Mouse (Mus musculus): ENCODE measurements around the gene Fbxw22. TPM values are rescaled to one million over a fixed set of nuclear protein-coding genes. Genes with fewer than 3 reads are reported as not detected.

Fbxw22 gene
- polyA plus RNA-seq (2017; shearing (Covaris generic)), result not detected

GRCm38 (mm10) chr9:109404196-109404595 lies at the start of gene Fbxw22:
Gene Fbxw22 (minus strand): TSS chr9:109404296.

GRCm38 (mm10) chr9:109449040-109449439 lies 44.9 kb upstream of the Fbxw22 start, which contains the start of gene Fbxw16:
Gene Fbxw16 (minus strand): TSS chr9:109449140.

GRCm38 (mm10) chr9:109339559-109339958 lies 64.5 kb downstream of the Fbxw22 start, which contains the start of gene Fbxw28:
Gene Fbxw28 (minus strand): TSS chr9:109339659.

Other genes with a start within 250 kb of the Fbxw22 start
- not detected for gene Fbxw21, start 242.3 kb downstream of the Fbxw22 start, polyA plus RNA-seq (2017; shearing (Covaris generic))
- gene Fbxw13, start 208.3 kb downstream of the Fbxw22 start, polyA plus RNA-seq (2017; shearing (Covaris generic)), result not detected
- gene Fbxw20, start 169.5 kb downstream of the Fbxw22 start, polyA plus RNA-seq (2017; shearing (Covaris generic)), result 0.07 TPM
- not detected for gene Fbxw14, start 116.6 kb downstream of the Fbxw22 start, polyA plus RNA-seq (2017; shearing (Covaris generic))
- not detected for gene Fbxw28, start 64.6 kb downstream of the Fbxw22 start, polyA plus RNA-seq (2017; shearing (Covaris generic))
- not detected for gene Fbxw16, start 44.8 kb upstream of the Fbxw22 start, polyA plus RNA-seq (2017; shearing (Covaris generic))
- gene Fbxw19, start 91.6 kb upstream of the Fbxw22 start, polyA plus RNA-seq (2017; shearing (Covaris generic)), result not detected
- not detected for gene Fbxw15, start 164.0 kb upstream of the Fbxw22 start, polyA plus RNA-seq (2017; shearing (Covaris generic))
- gene Fbxw24, start 221.8 kb upstream of the Fbxw22 start, polyA plus RNA-seq (2017; shearing (Covaris generic)), result not detected

Measured in CD4-positive, CD25-positive, alpha-beta regulatory T cell (primary cell).